In genomic region chr11:120467736-120468092, GRCm38 (mm10) we compare ENCODE assay signal across 8 mouse cellular contexts. TPM values are rescaled to one million over a fixed set of nuclear protein-coding genes. Genes with fewer than 3 reads are reported as not detected.
A peak's percentile ranks its signal among the peaks of the same experiment; 100 is the strongest.
DNase-seq lines count a peak whose midpoint lies in the region; ATAC-seq and TF ChIP-seq lines count a peak whose summit lies in the region.

No protein-coding gene starts in this region.

- H3K9ac ChIP-seq in embryonic facial prominence, embryonic 12.5 days, result peak overlapping the region; percentile 84
- H3K9ac ChIP-seq in hindbrain, postnatal 0 days (replicated peaks; ENCODE audit: low read length), result peak overlapping the region; percentile 93
- H3K9ac ChIP-seq in midbrain, postnatal 0 days (replicated peaks; ENCODE audit: low read length, poor library complexity, severe bottlenecking), result peak overlapping the region; percentile 96

- TF ChIP-seq CTCF in layer of hippocampus, adult 2 months (conservative IDR thresholded peaks at IDR 0.05), result no peak
- no peak for TF ChIP-seq CTCF in hindbrain, postnatal 0 days (IDR thresholded peaks at IDR 0.05; ENCODE audit: low read depth)
- TF ChIP-seq CTCF in midbrain, postnatal 0 days (IDR thresholded peaks at IDR 0.05), result no peak

- peak overlapping the region; percentile 91 for H3K4me2 ChIP-seq in embryonic facial prominence, embryonic 12.5 days (replicated peaks)
- peak overlapping the region; percentile 88 for H3K4me2 ChIP-seq in hindbrain, postnatal 0 days (ENCODE audit: low read depth, low read length)
- peak overlapping the region; percentile 92 for H3K4me2 ChIP-seq in midbrain, postnatal 0 days (ENCODE audit: low read depth, low read length, poor library complexity, severe bottlenecking)

- peaks cover 23% of the 10 kb centered on the region for H3K4me1 ChIP-seq in embryonic facial prominence, embryonic 12.5 days
- peaks cover 20% of the 10 kb centered on the region for H3K4me1 ChIP-seq in hindbrain, postnatal 0 days (ENCODE audit: insufficient read depth, low read length)
- H3K4me1 ChIP-seq in midbrain, postnatal 0 days (ENCODE audit: insufficient read depth, low read length), result peaks cover 15% of the 10 kb centered on the region; the same call in 1 of the 2 replicates

- no peak for DNase-seq in layer of hippocampus, adult 2 months (ENCODE audit: low spot score in 2 of 2)
- no peak for DNase-seq in layer of hippocampus, adult 9-11 months
- DNase-seq in hindbrain, postnatal 0 days (ENCODE audit: low spot score), result no peak
- DNase-seq in midbrain, postnatal 0 days (ENCODE audit: low spot score), result no peak
- DNase-seq in adrenal gland, adult 2 months, result no peak
- no peak for DNase-seq in urinary bladder, adult 18-20 months (ENCODE audit: low spot score in 2 of 2)
- no peak for DNase-seq in spleen, postnatal 4 days (ENCODE audit: low spot score in 2 of 2)

- no peak for ATAC-seq in embryonic facial prominence, embryonic 12.5 days (ENCODE audit: insufficient number of reproducible peaks, insufficient read depth, low FRiP score, low TSS enrichment)
- ATAC-seq in hindbrain, postnatal 0 days, result no peak
- ATAC-seq in midbrain, postnatal 0 days (ENCODE audit: low FRiP score), result no peak

- peak overlapping the region; percentile 87 for H3K27ac ChIP-seq in layer of hippocampus, adult 2 months
- H3K27ac ChIP-seq in embryonic facial prominence, embryonic 12.5 days, result no peak overlapping the region
- H3K27ac ChIP-seq in hindbrain, postnatal 0 days, result peak overlapping the region; percentile 73
- peak overlapping the region; percentile 67 for H3K27ac ChIP-seq in midbrain, postnatal 0 days (ENCODE audit: low read depth, low read length)

- under 1% methylated on average over 33 of the region's 33 CpGs for WGBS in embryonic facial prominence, embryonic 12.5 days
- 2% methylated on average over 33 of the region's 33 CpGs for WGBS in hindbrain, postnatal 0 days
- WGBS in midbrain, postnatal 0 days, result under 1% methylated on average over 30 of the region's 33 CpGs

- peaks cover 57% of the 10 kb centered on the region for H3K36me3 ChIP-seq in embryonic facial prominence, embryonic 12.5 days
- H3K36me3 ChIP-seq in hindbrain, postnatal 0 days (ENCODE audit: insufficient read depth, low read length), result peaks cover 30% of the 10 kb centered on the region
- H3K36me3 ChIP-seq in midbrain, postnatal 0 days (ENCODE audit: insufficient read depth, low read length), result peaks cover 38% of the 10 kb centered on the region

- H3K9me3 ChIP-seq in embryonic facial prominence, embryonic 12.5 days, result no peaks in the 10 kb centered on the region
- H3K9me3 ChIP-seq in hindbrain, postnatal 0 days (ENCODE audit: low read length), result no peaks in the 10 kb centered on the region
- H3K9me3 ChIP-seq in midbrain, postnatal 0 days (ENCODE audit: low read length), result no peaks in the 10 kb centered on the region

- H3K4me3 ChIP-seq in layer of hippocampus, adult 2 months, result peak overlapping the region; percentile 84
- H3K4me3 ChIP-seq in embryonic facial prominence, embryonic 12.5 days, result peak overlapping the region; percentile 90
- H3K4me3 ChIP-seq in hindbrain, postnatal 0 days (ENCODE audit: low read length), result peak overlapping the region; percentile 98
- H3K4me3 ChIP-seq in midbrain, postnatal 0 days (ENCODE audit: low read depth, low read length), result peak overlapping the region; percentile 94

- H3K27me3 ChIP-seq in embryonic facial prominence, embryonic 12.5 days, result no peaks in the 10 kb centered on the region
- H3K27me3 ChIP-seq in hindbrain, postnatal 0 days (ENCODE audit: insufficient read depth, low read length), result no peaks in the 10 kb centered on the region
- H3K27me3 ChIP-seq in midbrain, postnatal 0 days (ENCODE audit: insufficient read depth, low read length), result no peaks in the 10 kb centered on the region

RNA-seq across cellular contexts. Expression of gene Arl16, which starts 0.3 kb away (rescaled TPM):
- 10 to 100 TPM; 52.0 to 54.8 TPM for total RNA-seq in layer of hippocampus, adult 2 months (2021)
- 62.9 and 64.2 TPM in 2 replicates for polyA plus RNA-seq in embryonic facial prominence, embryonic 12.5 days (2016; fragmentation: Nextera tagmentation; extraction: Ambion mirVana)
- total RNA-seq in hindbrain, postnatal 0 days (2014; rRNA removed), result 67.2 and 113 TPM in 2 replicates
- 71.2 and 73.0 TPM in 2 replicates for polyA plus RNA-seq in hindbrain, postnatal 0 days (2015; fragmentation: Nextera tagmentation; extraction: Ambion mirVana)
- 62.8 and 72.6 TPM in 2 replicates for total RNA-seq in midbrain, postnatal 0 days (2014; rRNA removed)
- polyA plus RNA-seq in midbrain, postnatal 0 days (2015; fragmentation: Nextera tagmentation; extraction: Ambion mirVana), result 65.7 and 73.0 TPM in 2 replicates
- 10 to 100 TPM; 21.4 to 27.2 TPM for total RNA-seq in adrenal gland, adult 2 months (2021)
- 23.2 and 27.2 TPM in 2 replicates for polyA plus RNA-seq in adrenal gland, adult 2 months (2012; rRNA removed)

RNA-seq across cellular contexts. Expression of gene Ccdc137, which starts 9.8 kb away (rescaled TPM):
- 10 to 100 TPM; 20.0 to 32.3 TPM for total RNA-seq in layer of hippocampus, adult 2 months (2021)
- 41.8 and 42.2 TPM in 2 replicates for polyA plus RNA-seq in embryonic facial prominence, embryonic 12.5 days (2016; fragmentation: Nextera tagmentation; extraction: Ambion mirVana)
- total RNA-seq in hindbrain, postnatal 0 days (2014; rRNA removed), result 10.4 and 15.4 TPM in 2 replicates
- polyA plus RNA-seq in hindbrain, postnatal 0 days (2015; fragmentation: Nextera tagmentation; extraction: Ambion mirVana), result 17.3 and 18.7 TPM in 2 replicates
- total RNA-seq in midbrain, postnatal 0 days (2014; rRNA removed), result 14.8 and 18.2 TPM in 2 replicates
- 17.0 and 19.8 TPM in 2 replicates for polyA plus RNA-seq in midbrain, postnatal 0 days (2015; fragmentation: Nextera tagmentation; extraction: Ambion mirVana)
- total RNA-seq in adrenal gland, adult 2 months (2021), result 10 to 100 TPM; 24.6 to 33.0 TPM
- polyA plus RNA-seq in adrenal gland, adult 2 months (2012; rRNA removed), result 8.3 and 12.0 TPM in 2 replicates

RNA-seq across cellular contexts. Expression of gene Oxld1, which starts 9.8 kb away (rescaled TPM):
- total RNA-seq in layer of hippocampus, adult 2 months (2021), result 10 to 100 TPM; 17.7 to 19.0 TPM
- polyA plus RNA-seq in embryonic facial prominence, embryonic 12.5 days (2016; fragmentation: Nextera tagmentation; extraction: Ambion mirVana), result 11.2 and 12.0 TPM in 2 replicates
- total RNA-seq in hindbrain, postnatal 0 days (2014; rRNA removed), result 11.7 and 11.9 TPM in 2 replicates
- polyA plus RNA-seq in hindbrain, postnatal 0 days (2015; fragmentation: Nextera tagmentation; extraction: Ambion mirVana), result 13.3 and 13.6 TPM in 2 replicates
- 7.9 and 9.7 TPM in 2 replicates for total RNA-seq in midbrain, postnatal 0 days (2014; rRNA removed)
- polyA plus RNA-seq in midbrain, postnatal 0 days (2015; fragmentation: Nextera tagmentation; extraction: Ambion mirVana), result 11.4 and 11.5 TPM in 2 replicates
- total RNA-seq in adrenal gland, adult 2 months (2021), result 10 to 100 TPM; 25.8 to 37.1 TPM
- polyA plus RNA-seq in adrenal gland, adult 2 months (2012; rRNA removed), result 48.7 and 81.2 TPM in 2 replicates

RNA-seq across cellular contexts. Expression of gene Pde6g, which starts 14.4 kb away (rescaled TPM):
- under 1 TPM in 1 of 2 experiments, not detected in 1; 0.44 TPM for total RNA-seq in layer of hippocampus, adult 2 months (2021)
- 0.28 TPM in 1 of 2 replicates, not detected in the other for polyA plus RNA-seq in embryonic facial prominence, embryonic 12.5 days (2016; fragmentation: Nextera tagmentation; extraction: Ambion mirVana)
- total RNA-seq in hindbrain, postnatal 0 days (2014; rRNA removed), result not detected in 2 replicates
- polyA plus RNA-seq in hindbrain, postnatal 0 days (2015; fragmentation: Nextera tagmentation; extraction: Ambion mirVana), result 0.23 TPM in 1 of 2 replicates, not detected in the other
- total RNA-seq in midbrain, postnatal 0 days (2014; rRNA removed), result not detected in 2 replicates
- 0.37 TPM in 1 of 2 replicates, not detected in the other for polyA plus RNA-seq in midbrain, postnatal 0 days (2015; fragmentation: Nextera tagmentation; extraction: Ambion mirVana)
- total RNA-seq in adrenal gland, adult 2 months (2021), result under 1 TPM in 1 of 2 experiments, not detected in 1; 0.31 TPM
- polyA plus RNA-seq in adrenal gland, adult 2 months (2012; rRNA removed), result 0.48 and 0.49 TPM in 2 replicates

RNA-seq across cellular contexts. Expression of gene Mrpl12, which starts 16.7 kb away (rescaled TPM):
- total RNA-seq in layer of hippocampus, adult 2 months (2021), result 10 to 100 TPM; 63.2 to 68.1 TPM
- polyA plus RNA-seq in embryonic facial prominence, embryonic 12.5 days (2016; fragmentation: Nextera tagmentation; extraction: Ambion mirVana), result 126 and 128 TPM in 2 replicates
- 37.5 and 52.4 TPM in 2 replicates for total RNA-seq in hindbrain, postnatal 0 days (2014; rRNA removed)
- polyA plus RNA-seq in hindbrain, postnatal 0 days (2015; fragmentation: Nextera tagmentation; extraction: Ambion mirVana), result 147 and 155 TPM in 2 replicates
- 39.2 and 42.7 TPM in 2 replicates for total RNA-seq in midbrain, postnatal 0 days (2014; rRNA removed)
- 147 TPM in 2 replicates for polyA plus RNA-seq in midbrain, postnatal 0 days (2015; fragmentation: Nextera tagmentation; extraction: Ambion mirVana)
- total RNA-seq in adrenal gland, adult 2 months (2021), result 100 to 1,000 TPM; 107 to 146 TPM
- polyA plus RNA-seq in adrenal gland, adult 2 months (2012; rRNA removed), result 163 and 185 TPM in 2 replicates
